Mouse (Mus musculus) myocyte (in vitro differentiated cells): ENCODE data around the gene Irf2.

ENCODE experiments used
- CEBPB ChIP-seq: IDR thresholded peaks from 2 replicates; pipeline ENCODE4 v1.6.1; 2011; ENCODE audit warnings: mild to moderate bottlenecking, moderate library complexity; ENCODE audit not compliant: poor library complexity, insufficient read depth, severe bottlenecking
- E2F4 ChIP-seq: IDR thresholded peaks from one replicate; pipeline ENCODE4 v1.6.1; 2011; ENCODE audit warnings: mild to moderate bottlenecking, control low read depth, moderate library complexity; ENCODE audit not compliant: insufficient read depth
- MAX ChIP-seq: IDR thresholded peaks from one replicate; pipeline ENCODE4 v1.6.1; 2011; ENCODE audit warnings: low read depth, mild to moderate bottlenecking, control low read depth
- MYOD1 ChIP-seq, 3 experiments: IDR thresholded peaks; one replicate each; pipeline ENCODE4 v1.6.1; 2011; ENCODE audit warnings: control low read depth in 2 of 3, low read depth in 2 of 3, mild to moderate bottlenecking in 2 of 3, moderate library complexity in 1 of 3; ENCODE audit not compliant: insufficient read length in 2 of 3, control insufficient read depth in 1 of 3
- MYOG ChIP-seq, 3 experiments: IDR thresholded peaks; one replicate each; pipeline ENCODE4 v1.6.1; 2011; ENCODE audit warnings: control low read depth in 2 of 3, low read depth in 2 of 3, mild to moderate bottlenecking in 2 of 3; ENCODE audit not compliant: insufficient read length in 2 of 3, control insufficient read depth in 1 of 3, insufficient read depth in 1 of 3
- POLR2A ChIP-seq: IDR thresholded peaks from one replicate; pipeline ENCODE4 v1.6.1; 2011; ENCODE audit warnings: low read depth, mild to moderate bottlenecking, control low read depth, moderate library complexity; ENCODE audit not compliant: insufficient read length
- POLR2AphosphoS2 ChIP-seq: IDR thresholded peaks from one replicate; pipeline ENCODE4 v1.6.1; 2011; ENCODE audit warnings: low read depth, control low read depth; ENCODE audit not compliant: insufficient read length
- REST ChIP-seq: IDR thresholded peaks from one replicate; pipeline ENCODE4 v1.6.1; 2011; ENCODE audit warnings: mild to moderate bottlenecking, control low read depth, moderate library complexity; ENCODE audit not compliant: insufficient read depth, insufficient read length
- SRF ChIP-seq: IDR thresholded peaks from one replicate; pipeline ENCODE4 v1.6.1; 2011; ENCODE audit warnings: low read depth; ENCODE audit not compliant: control insufficient read depth, insufficient read length
- TCF12 ChIP-seq: IDR thresholded peaks from one replicate; pipeline ENCODE4 v1.6.1; 2011; ENCODE audit warnings: mild to moderate bottlenecking, control low read depth; ENCODE audit not compliant: poor library complexity, insufficient read depth, severe bottlenecking
- TCF3 ChIP-seq: IDR thresholded peaks from one replicate; pipeline ENCODE4 v1.6.1; 2011; ENCODE audit warnings: low read depth, control low read depth; ENCODE audit not compliant: insufficient read length
- USF1 ChIP-seq: IDR thresholded peaks from one replicate; pipeline ENCODE4 v1.6.1; 2011; ENCODE audit warnings: low read depth, mild to moderate bottlenecking, control low read depth, moderate library complexity

DNA sequence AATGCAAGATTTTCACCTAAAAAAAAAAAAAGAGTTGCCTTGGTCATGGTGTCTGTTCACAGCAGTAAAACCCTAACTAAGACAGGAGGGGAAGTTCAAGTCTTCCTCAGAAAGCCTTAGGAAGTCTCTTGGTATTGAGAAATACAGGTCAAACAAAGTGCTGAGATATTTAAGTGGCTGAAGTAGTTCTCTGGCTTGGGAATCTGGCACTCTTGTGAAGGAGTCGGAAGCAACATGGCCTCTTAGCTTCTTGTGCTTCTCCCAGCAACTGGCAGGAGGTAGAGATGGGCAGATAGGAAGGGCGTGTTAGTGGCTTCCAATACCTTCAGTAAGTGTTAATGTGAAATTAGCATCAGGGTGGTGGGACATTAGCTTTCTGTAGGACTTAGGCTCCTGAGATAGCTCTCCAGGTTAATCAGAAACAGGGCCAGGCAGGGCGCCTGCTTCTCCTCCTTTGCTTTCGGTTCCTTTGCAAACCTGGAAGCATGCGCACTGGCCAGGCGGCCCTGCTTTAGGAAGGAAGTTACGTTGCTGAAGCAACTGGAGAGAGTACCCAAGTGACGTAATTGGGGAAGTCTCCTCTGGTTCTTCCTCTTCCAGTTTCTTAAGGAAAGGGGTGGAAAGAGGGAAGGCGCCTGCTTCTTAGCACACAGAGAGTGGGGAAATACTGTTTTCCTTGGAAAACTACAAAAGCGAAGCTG lies 38.4 kb downstream of the Irf2 start:
- TF ChIP-seq POLR2A = no peak
- TF ChIP-seq CEBPB = no peak
- TF ChIP-seq MYOG (IDR thresholded peaks at IDR 0.05; ENCODE audit: control insufficient read depth in 1 of 3, insufficient read depth in 1 of 3, insufficient read length in 2 of 3, low read depth in 2 of 3) = no peak
- no peak for TF ChIP-seq MAX
- no peak for TF ChIP-seq TCF3
- TF ChIP-seq TCF12 = no peak
- TF ChIP-seq REST = no peak
- no peak for TF ChIP-seq MYOD1 (IDR thresholded peaks at IDR 0.05; ENCODE audit: control insufficient read depth in 1 of 3, insufficient read length in 2 of 3, low read depth in 2 of 3)
- TF ChIP-seq POLR2AphosphoS2 = no peak
- TF ChIP-seq E2F4 = no peak
- TF ChIP-seq SRF = no peak
- TF ChIP-seq USF1 = no peak
